Mouse (Mus musculus) intestine, embryonic 14.5 days (tissue): ENCODE measurements around the gene Clpb. TPM values are rescaled to one million over a fixed set of nuclear protein-coding genes. Genes with fewer than 3 reads are reported as not detected.

Experiments used
- ATAC-seq: fragments of 200-750 bp; cut with Nextera tagmentation; replicated peaks from 2 replicates; pipeline ENCODE4 v1.8.0; 2017; ENCODE audit warnings: low read depth, moderate number of reproducible peaks, moderate TSS enrichment, moderate library complexity; ENCODE audit not compliant: low FRiP score, low TSS enrichment
- DNase-seq: peaks from one replicate; pipeline ENCODE4 v3.0.0-alpha.2; 2018; ENCODE audit warnings: low spot score
- H3K27ac ChIP-seq: fragments of 300-500 bp; sonication (generic); 2 replicates; pipeline ENCODE4 v1.5.1; 2014; ENCODE audit warnings: low read depth, mild to moderate bottlenecking, control low read depth
- H3K27me3 ChIP-seq: fragments of 300-500 bp; sonication (generic); replicated peaks from 2 replicates; pipeline ENCODE4 v1.6.1; 2014; ENCODE audit warnings: low read length, control low read depth; ENCODE audit not compliant: control insufficient read depth, insufficient read depth
- H3K36me3 ChIP-seq: fragments of 300-500 bp; sonication (generic); 2 replicates; pipeline ENCODE4 v1.6.1; 2014; ENCODE audit warnings: low read length, control low read depth; ENCODE audit not compliant: control insufficient read depth, insufficient read depth
- H3K4me1 ChIP-seq: fragments of 300-500 bp; sonication (generic); replicated peaks from 2 replicates; pipeline ENCODE4 v1.6.1; 2014; ENCODE audit warnings: low read length, control low read depth, mixed read lengths; ENCODE audit not compliant: control insufficient read depth, insufficient read depth
- H3K4me2 ChIP-seq: fragments of 300-500 bp; sonication (generic); 2 replicates; pipeline ENCODE4 v1.6.1; 2014; ENCODE audit warnings: low read length
- H3K4me3 ChIP-seq: fragments of 300-500 bp; sonication (generic); 2 replicates; pipeline ENCODE4 v1.5.1; 2014; ENCODE audit warnings: low read depth, low read length, control low read depth, mixed read lengths
- H3K9ac ChIP-seq: fragments of 300-500 bp; sonication (generic); 2 replicates; pipeline ENCODE4 v1.6.1; 2014; ENCODE audit warnings: mild to moderate bottlenecking, low read length
- H3K9me3 ChIP-seq: fragments of 300-500 bp; sonication (generic); 2 replicates; pipeline ENCODE4 v1.6.1; 2016; ENCODE audit warnings: low read length, control low read depth; ENCODE audit not compliant: control insufficient read depth
- WGBS: fragments of 180-500 bp; shearing (Covaris S2); extraction: QIAGEN DNeasy Blood & Tissue Kit; methylation state at CpG from one replicate; pipeline ENCODE4 v1.1.7; 2014; 5-methylcytosine and 5-hydroxymethylcytosine counted together
- polyA plus RNA-seq: library from polyadenylated mRNA; unstranded; fragments of >200 nt; fragmentation: Nextera tagmentation; extraction: Ambion mirVana; gene quantifications from 2 replicates; pipeline ENCODE4 v1.2.1, GENCODE M21; 2014

Gene Clpb
- polyA plus RNA-seq, 1 experiment from 2014 or later = 50.8 TPM

DNA sequence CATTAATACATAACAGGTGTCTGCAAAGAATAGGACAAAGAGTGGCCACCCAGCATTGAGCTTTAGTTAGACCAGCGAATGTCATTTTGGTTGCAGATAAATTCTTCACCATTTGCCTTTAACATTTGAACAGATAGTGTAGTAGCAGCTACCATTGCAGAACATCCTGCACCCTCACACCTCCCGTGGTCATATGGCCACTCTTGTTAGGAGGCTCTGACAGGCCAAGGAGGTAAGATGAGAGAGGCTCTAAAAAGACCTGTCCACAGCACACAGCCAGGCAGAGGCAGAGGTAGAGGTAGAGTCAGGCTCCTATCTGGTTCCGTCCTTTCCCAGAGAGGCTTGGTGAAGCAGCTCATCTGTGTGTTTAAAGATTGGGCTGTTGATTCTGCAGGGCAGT is 17.5 kb downstream of the Clpb start:
- Histone ChIP-seq H3K4me2 (no peak overlapping the region), H3K27me3 (no peaks in the 10 kb centered on the region), H3K9me3 (no peaks in the 10 kb centered on the region), H3K27ac (no peak overlapping the region), H3K4me3 (no peak overlapping the region), H3K4me1 (peaks cover 5% of the 10 kb centered on the region; the same call in 1 of the 2 replicates), H3K9ac (no peak overlapping the region), H3K36me3 (no peaks in the 10 kb centered on the region)
- DNase-seq (no peak), ATAC-seq (no peak)
- 77% methylated on average over 3 of the region's 3 CpGs for WGBS

DNA sequence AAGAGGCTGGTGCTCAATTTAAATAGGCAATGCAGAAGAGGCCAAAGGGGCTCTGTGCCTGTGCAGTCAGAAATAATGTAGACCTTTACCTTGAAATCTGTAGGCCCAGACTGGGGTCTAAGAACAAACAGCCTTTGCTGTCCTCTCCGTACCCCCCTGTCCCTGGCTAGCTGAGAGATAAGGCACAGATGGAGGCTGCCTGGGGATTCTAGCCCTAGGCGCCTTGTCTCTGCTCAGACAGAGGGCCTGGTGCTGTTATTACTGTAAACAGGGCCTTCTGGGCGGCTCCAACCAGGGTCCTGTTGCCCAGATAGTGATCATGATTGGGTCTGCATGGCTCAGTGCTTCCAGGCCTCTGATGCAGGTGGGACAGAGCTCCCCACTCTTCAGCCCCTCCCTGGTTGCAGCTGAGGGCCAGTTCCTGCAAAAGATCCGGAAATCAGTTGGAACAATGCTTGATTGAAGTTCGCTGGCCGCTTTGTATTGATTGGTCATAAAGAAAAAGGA is 18.2 kb downstream of the Clpb start:
- WGBS = 44% methylated on average over 6 of the region's 6 CpGs
- Histone ChIP-seq H3K9me3 (no peaks in the 10 kb centered on the region), H3K4me2 (no peak overlapping the region), H3K4me3 (no peak overlapping the region), H3K36me3 (no peaks in the 10 kb centered on the region), H3K27me3 (no peaks in the 10 kb centered on the region), H3K9ac (no peak overlapping the region), H3K27ac (no peak overlapping the region), H3K4me1 (peaks cover 5% of the 10 kb centered on the region; the same call in 1 of the 2 replicates)
- DNase-seq (no peak), ATAC-seq (no peak)

DNA sequence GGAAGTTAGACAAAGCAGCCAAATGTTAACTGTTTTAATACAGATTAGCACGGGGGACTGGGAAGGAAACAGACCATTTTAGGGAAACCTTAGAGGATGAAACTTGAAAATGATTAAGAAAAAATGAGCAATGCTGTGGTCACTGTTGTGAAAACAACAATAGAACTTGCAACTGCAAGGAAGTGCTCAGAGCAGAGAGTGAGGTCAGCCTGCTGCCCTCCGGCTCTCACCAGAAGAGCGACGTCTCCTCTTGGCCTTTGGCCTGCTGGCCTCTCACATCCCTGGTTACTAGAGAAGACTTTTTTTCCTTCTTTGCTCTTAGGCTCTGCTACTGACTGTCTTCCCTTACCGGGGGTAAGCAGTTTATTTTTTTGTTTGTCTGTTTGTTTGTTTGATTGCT is 19.5 kb downstream of the Clpb start:
- 62% methylated on average over 5 of the region's 5 CpGs for WGBS
- Histone ChIP-seq H3K9me3 (no peaks in the 10 kb centered on the region), H3K9ac (no peak overlapping the region), H3K36me3 (0 out of 2 replicates have a peak, but pooled peaks cover 6% of the 10 kb centered on the region), H3K4me3 (no peak overlapping the region), H3K27ac (no peak overlapping the region), H3K4me2 (no peak overlapping the region), H3K27me3 (no peaks in the 10 kb centered on the region), H3K4me1 (peaks cover 5% of the 10 kb centered on the region; the same call in 1 of the 2 replicates)
- ATAC-seq (no peak), DNase-seq (no peak)

DNA sequence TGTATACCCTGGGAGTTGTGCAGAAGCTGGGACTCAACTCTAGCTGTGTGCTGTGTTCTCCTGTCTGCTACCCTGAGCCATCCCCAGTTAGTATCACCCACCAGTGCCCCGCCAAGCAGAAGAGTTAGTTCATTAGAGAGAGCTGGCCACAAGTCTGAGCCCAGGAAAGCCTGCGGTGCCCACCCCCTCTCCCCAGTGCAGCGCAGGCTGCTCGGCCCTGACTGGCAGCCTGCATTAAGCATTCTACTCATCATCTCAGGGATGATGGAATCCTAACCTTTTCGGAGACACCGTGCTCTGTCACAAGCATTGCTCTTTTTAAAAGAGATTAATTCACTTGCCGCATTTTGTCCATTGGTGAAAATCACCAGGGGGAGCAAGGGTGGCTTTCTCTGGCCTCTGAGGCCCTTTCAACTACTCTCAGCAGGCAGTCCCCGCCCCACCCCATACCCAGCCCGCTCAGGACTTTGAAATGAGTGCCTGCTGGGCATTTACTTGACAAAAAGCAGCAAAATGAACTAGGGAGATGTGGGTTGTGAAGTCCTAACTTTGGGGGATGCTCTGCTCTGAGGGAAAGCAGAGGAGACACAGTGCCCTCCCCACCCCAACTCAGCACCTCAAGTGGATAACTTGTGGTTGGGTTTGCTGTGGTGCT is 20.7 kb downstream of the Clpb start:
- Histone ChIP-seq H3K9me3 (no peaks in the 10 kb centered on the region), H3K36me3 (0 out of 2 replicates have a peak, but pooled peaks cover 6% of the 10 kb centered on the region), H3K27me3 (no peaks in the 10 kb centered on the region), H3K4me2 (no peak overlapping the region), H3K27ac (no peak overlapping the region), H3K9ac (no peak overlapping the region), H3K4me1 (peaks cover 5% of the 10 kb centered on the region; the same call in 1 of the 2 replicates), H3K4me3 (no peak overlapping the region)
- DNase-seq = no peak
- ATAC-seq = no peak
- WGBS = 43% methylated on average over 9 of the region's 9 CpGs

DNA sequence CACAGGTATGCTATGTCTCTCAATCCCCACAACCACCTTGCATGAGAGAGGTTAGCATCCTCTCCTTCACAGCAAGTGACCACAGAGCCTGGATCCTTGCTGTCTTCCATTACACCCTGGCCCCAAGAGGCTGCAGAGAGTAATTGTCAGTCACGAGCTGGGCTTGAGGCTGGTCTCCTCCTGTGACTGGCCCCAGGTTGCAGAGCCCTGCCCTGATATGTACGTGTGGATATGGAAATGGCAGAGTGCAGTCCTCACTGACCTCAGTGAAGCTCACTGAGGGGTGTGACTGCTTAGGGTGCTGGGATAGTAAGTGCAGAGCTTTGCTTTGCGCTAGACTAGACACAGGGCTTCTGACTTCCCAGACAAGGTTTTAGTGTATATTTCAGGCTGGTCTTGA is 21.2 kb downstream of the Clpb start:
- no peak overlapping the region for H3K4me2 ChIP-seq
- H3K9me3 ChIP-seq = no peaks in the 10 kb centered on the region
- ATAC-seq = no peak
- no peaks in the 10 kb centered on the region for H3K27me3 ChIP-seq
- 51% methylated on average over 3 of the region's 3 CpGs for WGBS
- DNase-seq = no peak
- H3K9ac ChIP-seq = no peak overlapping the region
- peaks cover 5% of the 10 kb centered on the region; the same call in 1 of the 2 replicates for H3K4me1 ChIP-seq
- no peak overlapping the region for H3K27ac ChIP-seq
- no peak overlapping the region for H3K4me3 ChIP-seq
- H3K36me3 ChIP-seq = 0 out of 2 replicates have a peak, but pooled peaks cover 6% of the 10 kb centered on the region

DNA sequence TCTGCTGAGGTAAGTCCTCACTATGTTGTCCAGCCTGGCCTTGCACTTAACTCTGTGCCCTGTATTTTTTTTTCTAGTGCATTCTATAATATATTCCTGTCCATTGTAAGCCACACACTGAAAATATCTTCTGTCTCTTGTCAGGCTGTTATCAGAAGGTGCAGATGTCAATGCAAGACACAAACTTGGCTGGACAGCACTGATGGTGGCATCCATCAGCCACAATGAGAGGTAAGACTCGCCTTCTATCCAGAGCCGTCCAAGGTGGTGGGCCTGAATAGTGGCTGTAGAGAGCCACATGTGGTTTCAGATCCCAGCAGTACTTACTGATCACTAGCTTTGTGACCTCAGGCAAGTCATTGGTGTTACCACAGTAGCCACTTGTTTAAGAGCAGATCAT is 23.7 kb downstream of the Clpb start:
- H3K4me3 ChIP-seq = no peak overlapping the region
- H3K36me3 ChIP-seq = 0 out of 2 replicates have a peak, but pooled peaks cover 6% of the 10 kb centered on the region
- H3K9ac ChIP-seq = no peak overlapping the region
- 87% methylated on average over 2 of the region's 2 CpGs for WGBS
- no peak for DNase-seq
- H3K4me2 ChIP-seq = no peak overlapping the region
- H3K27ac ChIP-seq = no peak overlapping the region
- no peaks in the 10 kb centered on the region for H3K27me3 ChIP-seq
- H3K9me3 ChIP-seq = no peaks in the 10 kb centered on the region
- no peaks in the 10 kb centered on the region for H3K4me1 ChIP-seq
- ATAC-seq = no peak

DNA sequence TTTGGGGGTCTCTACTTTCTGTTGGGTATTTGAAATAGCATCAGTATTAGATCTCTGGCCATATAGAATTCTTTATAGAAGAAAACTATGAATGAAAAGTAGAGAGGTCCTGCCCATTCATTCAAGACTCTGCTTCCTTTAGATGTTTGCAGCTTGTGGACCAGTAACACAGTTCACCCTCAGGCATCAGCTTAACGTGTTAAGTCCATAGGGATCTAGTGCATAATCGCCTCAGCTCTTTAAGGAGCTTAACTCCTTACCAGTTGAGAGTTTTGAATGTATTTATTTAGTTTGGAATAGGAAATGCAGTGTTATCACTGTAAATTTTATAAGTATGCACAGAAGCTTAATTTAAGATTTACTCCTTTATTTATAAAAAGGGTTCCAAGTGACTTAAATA is 27.0 kb downstream of the Clpb start:
- H3K4me3 ChIP-seq = no peak overlapping the region
- DNase-seq = no peak
- H3K4me1 ChIP-seq = no peaks in the 10 kb centered on the region
- H3K9me3 ChIP-seq = no peaks in the 10 kb centered on the region
- 0 out of 2 replicates have a peak, but pooled peaks cover 6% of the 10 kb centered on the region for H3K36me3 ChIP-seq
- no peak overlapping the region for H3K9ac ChIP-seq
- H3K4me2 ChIP-seq = no peak overlapping the region
- H3K27ac ChIP-seq = no peak overlapping the region
- 82% methylated on average over 2 of the region's 2 CpGs for WGBS
- no peaks in the 10 kb centered on the region for H3K27me3 ChIP-seq
- ATAC-seq = no peak

DNA sequence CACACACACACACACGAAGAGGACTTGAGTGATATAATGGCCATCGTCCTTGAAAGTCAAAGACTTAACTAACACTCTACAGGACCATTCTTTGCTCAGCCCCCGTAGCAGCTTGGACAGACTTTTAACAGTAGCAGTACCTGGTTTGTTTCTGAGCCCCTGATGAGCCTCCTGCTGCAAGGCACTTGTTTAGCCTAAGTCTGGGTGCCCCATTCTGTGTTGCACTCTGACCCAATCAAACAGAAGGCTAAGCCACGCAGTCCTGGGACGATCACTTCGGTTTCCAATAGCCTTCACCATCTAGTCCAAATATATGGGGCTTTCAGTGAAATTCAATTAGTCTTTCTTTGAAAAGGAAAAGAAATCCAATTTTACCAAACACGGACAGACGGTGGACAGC is 28.4 kb downstream of the Clpb start:
- no peak for ATAC-seq
- 0 out of 2 replicates have a peak, but pooled peaks cover 6% of the 10 kb centered on the region for H3K36me3 ChIP-seq
- no peaks in the 10 kb centered on the region for H3K9me3 ChIP-seq
- no peak overlapping the region for H3K27ac ChIP-seq
- H3K27me3 ChIP-seq = no peaks in the 10 kb centered on the region
- no peak overlapping the region for H3K4me3 ChIP-seq
- no peak overlapping the region for H3K9ac ChIP-seq
- 83% methylated on average over 8 of the region's 8 CpGs for WGBS
- 0 out of 2 replicates have a peak, but pooled peaks cover 2% of the 10 kb centered on the region for H3K4me1 ChIP-seq
- DNase-seq = no peak
- no peak overlapping the region for H3K4me2 ChIP-seq

DNA sequence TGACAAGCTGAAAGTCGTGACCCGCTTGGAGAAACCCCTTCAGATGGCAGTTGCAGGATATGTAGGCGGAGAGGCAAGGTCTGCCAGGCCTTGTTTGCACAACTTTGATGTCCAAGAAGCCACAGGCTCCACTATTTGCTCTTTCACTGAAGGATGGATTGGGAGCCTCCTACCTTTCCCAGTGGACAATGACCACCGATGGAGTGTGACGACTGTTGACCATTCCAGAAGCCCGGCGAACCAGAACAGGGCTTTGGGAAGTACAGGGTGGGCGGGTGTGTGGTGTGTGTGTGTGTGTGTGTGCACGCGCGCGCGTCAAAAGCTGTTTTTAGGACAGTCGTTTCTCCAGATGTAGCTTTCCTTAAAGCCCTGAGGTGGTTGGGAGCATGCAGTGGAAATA is 29.0 kb downstream of the Clpb start:
- no peaks in the 10 kb centered on the region for H3K9me3 ChIP-seq
- no peak overlapping the region for H3K4me2 ChIP-seq
- no peak overlapping the region for H3K27ac ChIP-seq
- no peak for ATAC-seq
- H3K27me3 ChIP-seq = no peaks in the 10 kb centered on the region
- H3K4me1 ChIP-seq = 0 out of 2 replicates have a peak, but pooled peaks cover 2% of the 10 kb centered on the region
- H3K9ac ChIP-seq = no peak overlapping the region
- WGBS = 81% methylated on average over 14 of the region's 14 CpGs
- 0 out of 2 replicates have a peak, but pooled peaks cover 3% of the 10 kb centered on the region for H3K36me3 ChIP-seq
- H3K4me3 ChIP-seq = no peak overlapping the region
- no peak for DNase-seq
